Mouse (Mus musculus): Measurements from ENCODE around the gene Sdhd.

DNA sequence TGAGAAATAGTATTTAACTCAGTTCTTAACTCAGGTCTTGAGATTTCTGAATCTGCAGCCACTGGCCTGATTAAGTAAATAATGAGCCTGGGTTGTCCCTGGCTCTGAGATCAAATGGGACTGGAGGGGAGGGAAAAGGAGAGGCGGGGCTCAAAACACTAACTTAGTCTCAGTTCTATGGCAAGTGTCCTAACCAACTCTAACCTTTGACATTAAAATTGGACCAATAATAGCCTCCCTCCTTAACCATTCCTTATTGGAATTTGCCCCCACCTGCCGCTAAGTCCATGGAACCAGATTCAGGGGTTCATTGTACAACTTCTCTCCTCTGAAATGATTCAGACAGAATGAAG, 48.5 kb downstream of the Sdhd start, which contains the start of gene Bco2:
- TF ChIP-seq CTCF (conservative IDR thresholded peaks at IDR 0.05; ENCODE audit: insufficient read depth, insufficient read length, low read depth, low read length), result no peak
- no peak for TF ChIP-seq POLR2A (IDR thresholded peaks at IDR 0.05; ENCODE audit: low read depth, low read length)
